Mouse (Mus musculus) liver, adult 2 months (tissue): ENCODE measurements around the gene Kcnj6. TPM values are rescaled to one million over a fixed set of nuclear protein-coding genes. Genes with fewer than 3 reads are reported as not detected.

Source experiments
- DNase-seq: peaks from one replicate; pipeline ENCODE4 v3.0.0-alpha.2; 2011; ENCODE audit warnings: low read depth, low spot score; ENCODE audit errors: extremely low read depth
- H3K27ac ChIP-seq: fragments of 200-500 bp; replicated peaks from 2 replicates; pipeline ENCODE4 v1.5.1; 2012; ENCODE audit warnings: low read depth, mild to moderate bottlenecking, control low read depth, inconsistent platforms, low read length; ENCODE audit not compliant: insufficient read depth
- H3K27me3 ChIP-seq: fragments of 200-500 bp; 2 replicates; pipeline ENCODE4 v1.6.1; 2012; ENCODE audit warnings: mild to moderate bottlenecking, moderate library complexity, low read length, inconsistent platforms; ENCODE audit not compliant: control insufficient read depth, insufficient read depth
- H3K36me3 ChIP-seq: fragments of 200-500 bp; 2 replicates; pipeline ENCODE4 v1.6.1; 2012; ENCODE audit warnings: low read length, inconsistent platforms; ENCODE audit not compliant: control insufficient read depth, insufficient read depth
- H3K4me1 ChIP-seq: fragments of 200-500 bp; 2 replicates; pipeline ENCODE4 v1.6.1; 2011; ENCODE audit warnings: low read length; ENCODE audit not compliant: control insufficient read depth, insufficient read depth
- H3K4me3 ChIP-seq: fragments of 200-500 bp; 2 replicates; pipeline ENCODE4 v1.5.1; 2011; ENCODE audit warnings: low read depth, mild to moderate bottlenecking, control low read depth, low read length, moderate library complexity; ENCODE audit not compliant: insufficient read depth
- H3K79me2 ChIP-seq: fragments of 200-500 bp; 2 replicates; pipeline ENCODE4 v1.6.1; 2012; ENCODE audit warnings: inconsistent platforms, mild to moderate bottlenecking, low read length, moderate library complexity; ENCODE audit not compliant: control insufficient read depth, insufficient read depth
- H3K9ac ChIP-seq: fragments of 200-500 bp; 2 replicates; pipeline ENCODE4 v1.6.1; 2012; ENCODE audit warnings: low read depth, mild to moderate bottlenecking, control low read depth, inconsistent platforms, low read length
- CTCF ChIP-seq: fragments of 200-500 bp; IDR thresholded peaks from 2 replicates; pipeline ENCODE4 v1.5.1; 2011; ENCODE audit warnings: low read depth, low read length, control low read depth
- POLR2A ChIP-seq: fragments of 200-500 bp; IDR thresholded peaks from 2 replicates; pipeline ENCODE4 v1.6.1; 2011; ENCODE audit warnings: low read length, control low read depth; ENCODE audit not compliant: insufficient read depth; ENCODE audit errors: extremely low read depth
- WGBS: fragments of 180-500 bp; shearing (Covaris S2); methylation state at CpG from one replicate; pipeline ENCODE4 v1.1.7; 2018; 5-methylcytosine and 5-hydroxymethylcytosine counted together
- polyA plus RNA-seq: library from polyadenylated mRNA; depleted of rRNA; stranded (reverse); fragments of >200 nt; gene quantifications from 2 replicates; pipeline ENCODE4 v1.2.3, GENCODE M21; 2012
- total RNA-seq: library from RNA; depleted of rRNA; stranded (reverse); fragments of >200 nt; gene quantifications from 2 replicates; pipeline ENCODE4 v1.2.3, GENCODE M21; 2014

Gene Kcnj6
- total and polyA plus RNA-seq, 2 experiments = not detected

DNA sequence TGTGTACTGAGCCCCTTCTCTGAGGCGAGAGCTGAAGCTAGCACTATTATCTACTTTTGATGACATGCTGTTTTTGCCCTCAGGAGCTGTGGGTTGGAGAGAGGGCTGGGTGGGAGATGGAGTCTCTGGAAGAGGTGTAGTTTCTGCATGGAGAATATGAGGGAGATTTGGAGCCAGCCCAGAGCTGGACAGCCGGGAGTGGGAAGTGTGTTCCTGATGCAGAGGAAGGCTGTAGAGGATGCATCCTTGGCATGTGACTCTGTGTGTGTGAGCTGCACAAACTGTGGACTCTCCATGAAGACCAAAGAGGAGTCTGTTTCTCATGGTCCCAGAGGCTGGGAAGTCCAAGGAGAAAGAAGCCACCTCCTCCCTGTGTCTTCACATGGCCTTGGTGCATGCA lies 17.1 kb downstream of the Kcnj6 start:
- no peaks in the 10 kb centered on the region for H3K27me3 ChIP-seq
- TF ChIP-seq POLR2A (no peak), CTCF (no peak)
- 79% methylated on average over 2 of the region's 2 CpGs for WGBS

DNA sequence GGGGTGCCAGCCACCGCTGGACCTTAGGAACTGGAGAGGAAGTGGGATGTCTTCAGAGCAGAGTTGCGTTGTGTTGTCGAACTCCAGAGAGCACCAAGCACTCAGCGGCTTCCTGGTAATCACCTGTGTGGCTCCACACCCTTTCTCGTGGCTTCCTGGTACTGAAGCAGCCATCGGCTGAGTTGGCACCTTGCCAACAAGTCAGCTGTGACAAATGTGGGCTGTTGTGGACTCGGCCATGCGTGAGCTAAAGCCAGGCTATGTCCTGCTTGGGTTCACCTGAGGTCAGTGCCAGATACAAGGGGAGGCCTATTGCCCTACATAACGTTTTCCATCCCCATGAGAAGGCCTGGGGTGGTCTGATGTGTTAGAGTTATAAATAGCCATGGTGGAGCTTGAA lies 18.0 kb downstream of the Kcnj6 start:
- TF ChIP-seq CTCF = no peak
- TF ChIP-seq POLR2A = no peak
- Histone ChIP-seq H3K79me2 (no peaks in the 10 kb centered on the region), H3K9ac (no peak overlapping the region), H3K36me3 (no peaks in the 10 kb centered on the region), H3K4me3 (no peak overlapping the region), H3K4me1 (no peaks in the 10 kb centered on the region), H3K27me3 (no peaks in the 10 kb centered on the region), H3K27ac (no peak overlapping the region)
- no peak for DNase-seq
- 80% methylated on average over 9 of the region's 9 CpGs for WGBS

More for the DNA sequence above, 17.1 kb downstream of the Kcnj6 start:
- Histone ChIP-seq H3K4me3 (no peak overlapping the region), H3K9ac (no peak overlapping the region), H3K27ac (no peak overlapping the region), H3K36me3 (no peaks in the 10 kb centered on the region), H3K79me2 (no peaks in the 10 kb centered on the region), H3K4me1 (no peaks in the 10 kb centered on the region)
- no peak for DNase-seq

DNA sequence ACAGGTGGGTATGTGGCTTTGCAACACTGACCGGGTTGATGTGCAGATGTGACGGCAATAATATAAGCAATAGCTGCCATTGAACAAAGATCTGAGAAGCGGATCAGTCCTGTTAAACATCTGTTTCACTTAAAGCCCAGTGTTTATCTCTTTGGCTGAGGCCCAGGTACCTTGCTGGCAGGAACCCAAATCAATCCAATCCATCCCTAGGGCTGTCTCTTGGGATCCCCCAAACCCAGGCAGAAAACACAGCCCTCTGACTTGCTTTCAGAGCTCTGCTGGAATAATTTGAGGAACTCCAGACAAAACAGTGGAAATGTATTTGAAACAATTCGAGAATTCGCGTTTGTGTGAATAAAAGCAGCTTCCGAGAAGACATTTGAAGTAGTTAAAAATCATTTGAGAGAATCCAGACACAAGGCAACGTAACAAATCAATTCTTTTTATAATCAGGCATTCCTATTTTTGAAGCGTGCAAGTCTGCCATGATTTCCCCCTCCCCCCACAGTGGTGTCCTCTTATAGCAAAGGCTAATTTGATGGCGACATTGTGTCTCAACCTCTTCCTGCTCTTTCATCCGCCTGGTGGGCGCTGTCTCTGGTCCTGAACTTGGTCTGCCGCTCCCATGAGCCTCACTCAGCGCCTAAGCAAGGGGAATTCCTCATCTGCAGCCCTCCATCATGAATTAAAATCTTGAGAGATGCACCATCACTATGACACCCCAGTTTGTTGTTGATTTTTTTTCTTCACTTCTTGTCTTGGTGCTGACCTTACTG lies 25.2 kb downstream of the Kcnj6 start:
- no peak overlapping the region for H3K4me3 ChIP-seq
- H3K36me3 ChIP-seq = no peaks in the 10 kb centered on the region
- DNase-seq = no peak
- TF ChIP-seq POLR2A = no peak
- TF ChIP-seq CTCF = no peak
- H3K4me1 ChIP-seq = no peaks in the 10 kb centered on the region
- H3K9ac ChIP-seq = no peak overlapping the region
- no peaks in the 10 kb centered on the region for H3K27me3 ChIP-seq
- H3K27ac ChIP-seq = no peak overlapping the region
- no peaks in the 10 kb centered on the region for H3K79me2 ChIP-seq
- 47% methylated on average over 14 of the region's 14 CpGs for WGBS

DNA sequence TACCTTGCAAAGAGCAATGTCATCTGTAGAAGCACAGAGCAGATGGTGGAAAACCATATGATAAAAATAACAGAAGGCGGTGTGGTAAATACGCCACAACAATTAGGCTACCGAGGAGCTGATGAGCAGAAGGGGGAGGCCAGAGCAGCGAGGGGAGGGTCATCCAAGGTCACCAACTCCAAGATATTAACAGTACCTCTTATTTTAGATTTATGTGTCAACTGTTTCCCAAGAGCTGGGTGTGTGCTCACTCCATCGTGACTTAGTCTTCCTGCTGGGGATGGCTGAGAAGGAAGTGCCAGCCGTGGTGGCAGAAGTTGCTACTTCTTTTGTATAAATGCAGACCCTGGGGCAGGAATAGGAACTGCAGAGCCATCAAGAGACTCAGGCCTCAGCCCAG lies 28.6 kb downstream of the Kcnj6 start:
- Histone ChIP-seq H3K36me3 (no peaks in the 10 kb centered on the region), H3K27ac (no peak overlapping the region), H3K9ac (no peak overlapping the region), H3K4me3 (no peak overlapping the region), H3K79me2 (no peaks in the 10 kb centered on the region), H3K27me3 (no peaks in the 10 kb centered on the region), H3K4me1 (no peaks in the 10 kb centered on the region)
- 69% methylated on average over 6 of the region's 6 CpGs for WGBS
- DNase-seq = no peak
- no peak for TF ChIP-seq POLR2A

DNA sequence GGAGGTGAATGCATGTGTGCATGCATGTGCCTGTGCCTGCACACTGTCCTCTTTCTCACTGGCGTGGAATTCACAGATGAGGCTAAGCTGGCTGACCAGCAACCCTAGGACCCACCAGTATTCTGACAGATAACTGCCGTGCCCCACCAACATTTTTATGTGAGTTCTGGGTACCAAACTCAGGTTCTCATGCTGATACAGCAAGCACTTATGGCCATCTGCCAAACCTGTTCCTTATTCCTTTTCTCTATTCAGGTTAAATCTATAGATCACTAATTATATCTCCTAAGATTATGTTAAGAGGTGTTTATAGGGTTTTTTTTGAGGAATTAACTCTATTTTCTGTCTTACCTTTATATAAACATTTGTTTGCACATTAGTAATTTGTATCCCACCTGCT lies 29.0 kb downstream of the Kcnj6 start:
- H3K9ac ChIP-seq = no peak overlapping the region
- TF ChIP-seq POLR2A = no peak
- no peak for TF ChIP-seq CTCF
- no peaks in the 10 kb centered on the region for H3K36me3 ChIP-seq
- no peak overlapping the region for H3K4me3 ChIP-seq
- 80% methylated on average over 2 of the region's 2 CpGs for WGBS
- no peak overlapping the region for H3K27ac ChIP-seq
- DNase-seq = no peak
- no peaks in the 10 kb centered on the region for H3K79me2 ChIP-seq
- H3K27me3 ChIP-seq = no peaks in the 10 kb centered on the region
- H3K4me1 ChIP-seq = no peaks in the 10 kb centered on the region

DNA sequence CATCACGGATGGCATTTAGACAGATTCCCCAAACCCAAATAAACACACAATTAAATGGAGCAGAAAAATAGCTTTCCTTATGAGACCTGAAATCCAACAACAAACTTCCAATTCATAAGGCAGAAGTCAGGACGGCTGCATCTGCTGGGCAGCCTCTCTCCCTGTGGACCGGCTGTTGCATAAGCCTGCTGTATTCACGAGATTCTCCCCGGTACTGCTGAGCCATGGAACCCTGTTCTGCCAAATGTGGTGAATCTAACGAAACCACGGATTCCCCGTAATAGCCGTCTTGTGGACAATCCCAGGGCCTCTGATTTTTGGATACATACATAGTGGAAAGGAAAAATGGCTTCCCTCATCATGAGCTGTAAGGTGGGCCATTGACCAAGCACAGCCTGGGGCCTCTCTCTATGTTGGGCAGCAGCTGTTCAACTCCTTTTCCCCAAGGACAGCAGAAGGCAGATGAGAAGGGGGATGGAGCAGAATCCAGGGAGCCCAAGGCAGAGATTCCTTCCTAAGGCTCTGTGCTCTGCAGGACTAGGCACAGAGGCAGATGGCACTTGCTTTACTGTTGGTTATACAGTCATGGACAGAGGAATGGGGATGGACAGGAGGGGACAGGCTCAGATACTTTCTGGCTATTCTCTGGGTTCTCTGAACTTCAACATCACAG lies 40.2 kb downstream of the Kcnj6 start:
- TF ChIP-seq POLR2A (no peak), CTCF (no peak)
- no peaks in the 10 kb centered on the region for H3K4me1 ChIP-seq
- H3K36me3 ChIP-seq = no peaks in the 10 kb centered on the region

More for the DNA sequence above, 40.2 kb downstream of the Kcnj6 start:
- Histone ChIP-seq H3K79me2 (no peaks in the 10 kb centered on the region), H3K9ac (no peak overlapping the region), H3K4me3 (no peak overlapping the region), H3K27me3 (no peaks in the 10 kb centered on the region; the same call in 1 of the 2 replicates), H3K27ac (no peak overlapping the region)
- DNase-seq = no peak
- whole genome bisulfite sequencing = 85% methylated on average over 9 of the region's 9 CpGs
